In genomic region chr10:116931497-116932179, GRCm38 (mm10) we compare ENCODE assay signal across 16 mouse cellular contexts. TPM values are rescaled to one million over a fixed set of nuclear protein-coding genes. Genes with fewer than 3 reads are reported as not detected.
DNase-seq lines count a peak whose midpoint lies in the region; ATAC-seq and TF ChIP-seq lines count a peak whose summit lies in the region.
"Had no signal": no experiment of that assay in that cellular context is flagged by ENCODE, and none has a peak within 500 bp of the region (broad histone marks: within the 10 kb centered on the region; RNA-seq: fewer than 3 reads in every experiment).

No protein-coding gene starts in this region.

- no peak overlapping the region for H3K4me3 ChIP-seq in heart, embryonic 15.5 days
- no peak overlapping the region for H3K4me3 ChIP-seq in heart, embryonic 11.5 days (ENCODE audit: low read depth, low read length)
- H3K4me3 ChIP-seq in ES-Bruce4 (ENCODE audit: low read depth, low read length) = peak overlapping the region; percentile 7; the same call in 1 of the 2 replicates
- no peak overlapping the region for H3K4me3 ChIP-seq in stomach, postnatal 0 days (ENCODE audit: low read depth, low read length)
- no peak overlapping the region for H3K4me3 ChIP-seq in hindbrain, embryonic 12.5 days
- H3K4me3 ChIP-seq: midbrain, embryonic 13.5 days had no signal

- TF ChIP-seq CTCF in ES-Bruce4 (IDR thresholded peaks at IDR 0.05; ENCODE audit: low read depth, low read length) = no peak
- no peak for TF ChIP-seq CTCF in stomach, postnatal 0 days (IDR thresholded peaks at IDR 0.05; ENCODE audit: low read depth)

- no peak overlapping the region for H3K4me2 ChIP-seq in heart, embryonic 15.5 days
- H3K4me2 ChIP-seq in heart, embryonic 11.5 days = no peak overlapping the region
- no peak overlapping the region for H3K4me2 ChIP-seq in stomach, postnatal 0 days (replicated peaks; ENCODE audit: low read depth)
- H3K4me2 ChIP-seq in hindbrain, embryonic 12.5 days (replicated peaks) = no peak overlapping the region
- H3K4me2 ChIP-seq: midbrain, embryonic 13.5 days had no signal

- no peaks in the 10 kb centered on the region for H3K27me3 ChIP-seq in heart, embryonic 15.5 days
- no peaks in the 10 kb centered on the region for H3K27me3 ChIP-seq in heart, embryonic 11.5 days (ENCODE audit: control insufficient read depth, insufficient read depth, low read length)
- no peaks in the 10 kb centered on the region for H3K27me3 ChIP-seq in ES-Bruce4 (ENCODE audit: control insufficient read depth, insufficient read depth, low read length, poor library complexity, severe bottlenecking)
- no peaks in the 10 kb centered on the region for H3K27me3 ChIP-seq in stomach, postnatal 0 days (ENCODE audit: control insufficient read depth, insufficient read depth, low read length)
- H3K27me3 ChIP-seq in hindbrain, embryonic 12.5 days = no peaks in the 10 kb centered on the region
- H3K27me3 ChIP-seq: midbrain, embryonic 13.5 days had no signal

- TF ChIP-seq EP300 in ES-Bruce4 (IDR thresholded peaks at IDR 0.05; ENCODE audit: insufficient read depth, low read depth, low read length) = no peak
- TF ChIP-seq EP300 in stomach, postnatal 0 days (optimal IDR thresholded peaks at IDR 0.05) = no peak

- peaks cover 3% of the 10 kb centered on the region; the same call in 1 of the 2 replicates for H3K4me1 ChIP-seq in heart, embryonic 15.5 days (replicated peaks)
- no peaks in the 10 kb centered on the region for H3K4me1 ChIP-seq in heart, embryonic 11.5 days (ENCODE audit: control insufficient read depth, insufficient read depth, low read length)
- H3K4me1 ChIP-seq in ES-Bruce4 (ENCODE audit: control insufficient read depth, insufficient read depth, low read length) = peaks cover 5% of the 10 kb centered on the region
- no peaks in the 10 kb centered on the region for H3K4me1 ChIP-seq in stomach, postnatal 0 days (replicated peaks; ENCODE audit: control insufficient read depth, insufficient read depth)
- no peaks in the 10 kb centered on the region for H3K4me1 ChIP-seq in hindbrain, embryonic 12.5 days
- H3K4me1 ChIP-seq: midbrain, embryonic 13.5 days had no signal

- H3K9ac ChIP-seq in heart, embryonic 15.5 days = no peak overlapping the region
- H3K9ac ChIP-seq in heart, embryonic 11.5 days (ENCODE audit: low read depth, low read length) = no peak overlapping the region
- H3K9ac ChIP-seq in ES-Bruce4 (ENCODE audit: low read depth, poor library complexity, severe bottlenecking) = no peak overlapping the region
- no peak overlapping the region for H3K9ac ChIP-seq in stomach, postnatal 0 days (ENCODE audit: low read length)
- no peak overlapping the region for H3K9ac ChIP-seq in hindbrain, embryonic 12.5 days
- H3K9ac ChIP-seq: midbrain, embryonic 13.5 days had no signal

- H3K9me3 ChIP-seq in heart, embryonic 15.5 days (replicated peaks) = no peaks in the 10 kb centered on the region
- no peaks in the 10 kb centered on the region for H3K9me3 ChIP-seq in heart, embryonic 11.5 days (replicated peaks; ENCODE audit: control insufficient read depth, low read length)
- no peaks in the 10 kb centered on the region for H3K9me3 ChIP-seq in ES-Bruce4 (replicated peaks; ENCODE audit: control insufficient read depth, insufficient read depth, low read length, poor library complexity, severe bottlenecking)
- H3K9me3 ChIP-seq in stomach, postnatal 0 days (ENCODE audit: control insufficient read depth, low read length) = no peaks in the 10 kb centered on the region
- H3K9me3 ChIP-seq in hindbrain, embryonic 12.5 days (replicated peaks) = no peaks in the 10 kb centered on the region
- H3K9me3 ChIP-seq: midbrain, embryonic 13.5 days had no signal

- no peak for TF ChIP-seq POLR2A in ES-Bruce4 (IDR thresholded peaks at IDR 0.05; ENCODE audit: insufficient read depth, low read length)

- no peak overlapping the region for H3K27ac ChIP-seq in heart, embryonic 15.5 days
- H3K27ac ChIP-seq in heart, embryonic 11.5 days (ENCODE audit: low read depth, low read length) = no peak overlapping the region
- H3K27ac ChIP-seq in ES-Bruce4 (ENCODE audit: insufficient read depth, low read length) = no peak overlapping the region
- H3K27ac ChIP-seq in stomach, postnatal 0 days (replicated peaks) = no peak overlapping the region
- no peak overlapping the region for H3K27ac ChIP-seq in hindbrain, embryonic 12.5 days
- H3K27ac ChIP-seq: midbrain, embryonic 13.5 days had no signal

- 0 out of 2 replicates have a peak, but pooled peaks have one; percentile 14 for ATAC-seq in heart, embryonic 15.5 days (replicated peaks; ENCODE audit: insufficient number of reproducible peaks, insufficient read depth, low FRiP score, low read depth)
- no peak for ATAC-seq in heart, embryonic 11.5 days (replicated peaks; ENCODE audit: insufficient number of reproducible peaks, low FRiP score, low TSS enrichment)
- peak; percentile 74 for ATAC-seq in megakaryocyte, adult 5-6 weeks (ENCODE audit: poor library complexity, severe bottlenecking)
- ATAC-seq in stomach, postnatal 0 days (ENCODE audit: low FRiP score, low TSS enrichment) = no peak
- ATAC-seq in hindbrain, embryonic 12.5 days (ENCODE audit: low FRiP score) = no peak
- ATAC-seq: intestine, postnatal 0 days; lung, postnatal 0 days; midbrain, embryonic 13.5 days had no signal

- DNase-seq in CD4-positive helper T cell, adult 2 months (ENCODE audit: low read depth, low spot score) = peak; percentile 56
- no peak for DNase-seq in stomach, postnatal 0 days (ENCODE audit: low spot score)
- DNase-seq: gastrocnemius, postnatal 36 days; heart, postnatal 36 days; layer of hippocampus, adult 9-11 months had no signal

- H3K36me3 ChIP-seq in heart, embryonic 15.5 days = peaks cover 34% of the 10 kb centered on the region
- H3K36me3 ChIP-seq in heart, embryonic 11.5 days (ENCODE audit: control insufficient read depth, insufficient read depth, low read length) = 0 out of 2 replicates have a peak, but pooled peaks cover 8% of the 10 kb centered on the region
- peaks cover 13% of the 10 kb centered on the region; the same call in 1 of the 2 replicates for H3K36me3 ChIP-seq in ES-Bruce4 (ENCODE audit: control insufficient read depth, insufficient read depth, low read length, poor library complexity, severe bottlenecking)
- peaks cover 2% of the 10 kb centered on the region; the same call in 1 of the 2 replicates for H3K36me3 ChIP-seq in stomach, postnatal 0 days (ENCODE audit: control insufficient read depth, insufficient read depth, low read length)
- peaks cover 29% of the 10 kb centered on the region for H3K36me3 ChIP-seq in hindbrain, embryonic 12.5 days

- 74% methylated on average over 15 of the region's 15 CpGs for WGBS in heart, embryonic 15.5 days
- WGBS in heart, embryonic 11.5 days (ENCODE audit: insufficient replicate concordance) = 73% methylated on average over 15 of the region's 15 CpGs
- WGBS in stomach, postnatal 0 days = 82% methylated on average over 15 of the region's 15 CpGs
- WGBS in hindbrain, embryonic 12.5 days = 89% methylated on average over 15 of the region's 15 CpGs

RNA-seq across cellular contexts. Expression of gene Rab3ip, which starts 18.9 kb away (rescaled TPM):
- polyA plus RNA-seq in heart, embryonic 15.5 days (2015; fragmentation: Nextera tagmentation; extraction: Ambion mirVana) = 58.1 and 68.7 TPM in 2 replicates
- polyA plus RNA-seq in heart, embryonic 11.5 days (2014; fragmentation: Nextera tagmentation; extraction: Ambion mirVana) = 56.9 and 63.2 TPM in 2 replicates
- 58.7 and 70.8 TPM in 2 replicates for polyA plus RNA-seq in ES-Bruce4 (2011; ENCODE audit: insufficient read depth, insufficient read length, low read depth, missing spikeins)
- total RNA-seq in megakaryocyte, adult 5-6 weeks (2015) = 5.6 and 6.0 TPM in 2 replicates
- 8.2 and 14.5 TPM in 2 replicates for total RNA-seq in megakaryocyte, adult 5-6 weeks (2017)
- polyA plus RNA-seq in stomach, postnatal 0 days (2015; fragmentation: Nextera tagmentation; extraction: Ambion mirVana) = 13.5 and 14.4 TPM in 2 replicates
- polyA plus RNA-seq in hindbrain, embryonic 12.5 days (2016; fragmentation: Nextera tagmentation; extraction: Ambion mirVana) = 40.4 and 44.1 TPM in 2 replicates

RNA-seq across cellular contexts. Expression of gene Myrfl, which starts 34.9 kb away (rescaled TPM):
- 0.19 and 0.28 TPM in 2 replicates for polyA plus RNA-seq in heart, embryonic 15.5 days (2015; fragmentation: Nextera tagmentation; extraction: Ambion mirVana)
- 0.23 and 0.55 TPM in 2 replicates for polyA plus RNA-seq in heart, embryonic 11.5 days (2014; fragmentation: Nextera tagmentation; extraction: Ambion mirVana)
- 0.19 TPM in 1 of 2 replicates, not detected in the other for polyA plus RNA-seq in ES-Bruce4 (2011; ENCODE audit: insufficient read depth, insufficient read length, low read depth, missing spikeins)
- total RNA-seq in megakaryocyte, adult 5-6 weeks (2015) = 0.09 TPM in 1 of 2 replicates, not detected in the other
- not detected in 2 replicates for total RNA-seq in megakaryocyte, adult 5-6 weeks (2017)
- polyA plus RNA-seq in stomach, postnatal 0 days (2015; fragmentation: Nextera tagmentation; extraction: Ambion mirVana) = 0.02 TPM in 1 of 2 replicates, not detected in the other
- 0.17 TPM in 1 of 2 replicates, not detected in the other for polyA plus RNA-seq in hindbrain, embryonic 12.5 days (2016; fragmentation: Nextera tagmentation; extraction: Ambion mirVana)
- polyA plus RNA-seq: lung, postnatal 0 days had no signal

RNA-seq across cellular contexts. Expression of gene Gm10271, which starts 40.8 kb away (rescaled TPM):
- not detected in 2 replicates for polyA plus RNA-seq in heart, embryonic 15.5 days (2015; fragmentation: Nextera tagmentation; extraction: Ambion mirVana)
- polyA plus RNA-seq in heart, embryonic 11.5 days (2014; fragmentation: Nextera tagmentation; extraction: Ambion mirVana) = not detected in 2 replicates
- polyA plus RNA-seq in ES-Bruce4 (2011; ENCODE audit: insufficient read depth, insufficient read length, low read depth, missing spikeins) = not detected in 2 replicates
- total RNA-seq in megakaryocyte, adult 5-6 weeks (2015) = not detected in 2 replicates
- total RNA-seq in megakaryocyte, adult 5-6 weeks (2017) = not detected in 2 replicates
- polyA plus RNA-seq in stomach, postnatal 0 days (2015; fragmentation: Nextera tagmentation; extraction: Ambion mirVana) = not detected in 2 replicates
- not detected in 2 replicates for polyA plus RNA-seq in hindbrain, embryonic 12.5 days (2016; fragmentation: Nextera tagmentation; extraction: Ambion mirVana)
- total RNA-seq: gastrocnemius, postnatal 36 days; heart, postnatal 36 days had no signal
- polyA plus RNA-seq: brain, embryonic 14.5 days; forebrain, embryonic 11.5 days; intestine, postnatal 0 days; limb, embryonic 14.5 days; lung, postnatal 0 days; midbrain, embryonic 13.5 days had no signal

RNA-seq across cellular contexts. Expression of gene Best3, which starts 54.5 kb away (rescaled TPM):
- 0.58 and 0.67 TPM in 2 replicates for polyA plus RNA-seq in heart, embryonic 15.5 days (2015; fragmentation: Nextera tagmentation; extraction: Ambion mirVana)
- 0.14 and 0.18 TPM in 2 replicates for polyA plus RNA-seq in heart, embryonic 11.5 days (2014; fragmentation: Nextera tagmentation; extraction: Ambion mirVana)
- polyA plus RNA-seq in ES-Bruce4 (2011; ENCODE audit: insufficient read depth, insufficient read length, low read depth, missing spikeins) = not detected in 2 replicates
- total RNA-seq in megakaryocyte, adult 5-6 weeks (2015) = not detected in 2 replicates
- total RNA-seq in megakaryocyte, adult 5-6 weeks (2017) = not detected in 2 replicates
- 0.08 and 0.10 TPM in 2 replicates for polyA plus RNA-seq in stomach, postnatal 0 days (2015; fragmentation: Nextera tagmentation; extraction: Ambion mirVana)
- 0.22 and 0.53 TPM in 2 replicates for polyA plus RNA-seq in hindbrain, embryonic 12.5 days (2016; fragmentation: Nextera tagmentation; extraction: Ambion mirVana)
- polyA plus RNA-seq: intestine, postnatal 0 days had no signal

Comparison
In these comparisons a context has a peak if more than half of its experiments do, and no peak if none do; other contexts are left out.
1. ATAC-seq: peak in heart, embryonic 15.5 days (single experiment) and megakaryocyte, adult 5-6 weeks (single experiment); none in heart, embryonic 11.5 days (single experiment), stomach, postnatal 0 days (single experiment) and hindbrain, embryonic 12.5 days (single experiment).